Mouse (Mus musculus) C2C12 (cell line): ENCODE measurements around the gene Sst. TPM values are rescaled to one million over a fixed set of nuclear protein-coding genes. Genes with fewer than 3 reads are reported as not detected.

Experiments used
- H3K27me3 ChIP-seq: one replicate; pipeline ENCODE4 v1.6.1; 2011; ENCODE audit not compliant: control insufficient read depth, insufficient read depth, insufficient read length
- H3K36me3 ChIP-seq: one replicate; pipeline ENCODE4 v1.6.1; 2011; ENCODE audit not compliant: control insufficient read depth, insufficient read depth
- H3K4me3 ChIP-seq: one replicate; pipeline ENCODE4 v1.5.1; 2011; ENCODE audit warnings: mild to moderate bottlenecking, control low read depth; ENCODE audit not compliant: poor library complexity, insufficient read depth, severe bottlenecking
- H3K79me2 ChIP-seq: one replicate; pipeline ENCODE4 v1.6.1; 2011; ENCODE audit not compliant: control insufficient read depth, insufficient read depth
- H3K79me3 ChIP-seq: one replicate; pipeline ENCODE4 v1.6.1; 2011; ENCODE audit warnings: low read depth, control low read depth
- H3ac ChIP-seq: one replicate; pipeline ENCODE3; 2011; ENCODE audit warnings: low read depth; ENCODE audit not compliant: control insufficient read depth, insufficient read length
- CEBPB ChIP-seq: IDR thresholded peaks from one replicate; pipeline ENCODE4 v1.6.1; 2011; ENCODE audit warnings: low read depth, mild to moderate bottlenecking, control low read depth, moderate library complexity
- CTCF ChIP-seq: IDR thresholded peaks from one replicate; pipeline ENCODE4 v1.5.1; 2011; ENCODE audit not compliant: control insufficient read depth, insufficient read depth, insufficient read length
- FOSL1 ChIP-seq: IDR thresholded peaks from one replicate; pipeline ENCODE4 v1.8.0; 2011; ENCODE audit warnings: mild to moderate bottlenecking, low read length; ENCODE audit not compliant: poor library complexity, insufficient read depth, severe bottlenecking
- MAX ChIP-seq: IDR thresholded peaks from one replicate; pipeline ENCODE4 v1.6.1; 2011; ENCODE audit warnings: mild to moderate bottlenecking, control low read depth
- MYOD1 ChIP-seq: IDR thresholded peaks from one replicate; pipeline ENCODE4 v1.6.1; 2011; ENCODE audit warnings: low read depth; ENCODE audit not compliant: control insufficient read depth, insufficient read length
- MYOG ChIP-seq: IDR thresholded peaks from one replicate; pipeline ENCODE4 v1.6.1; 2011; ENCODE audit not compliant: control insufficient read depth, insufficient read length; ENCODE audit errors: extremely low read depth
- USF1 ChIP-seq: IDR thresholded peaks from one replicate; pipeline ENCODE4 v1.6.1; 2011; ENCODE audit warnings: low read depth, mild to moderate bottlenecking, control low read depth, moderate library complexity
- polyA plus RNA-seq: library from polyadenylated mRNA; unstranded; fragments of >200 nt; fragmentation: generic; extraction: Trizol; gene quantifications from one replicate; pipeline ENCODE4 v1.2.1, GENCODE M21; 2012; ENCODE audit warnings: missing spikeins

The Sst gene
- polyA plus RNA-seq, 1 experiment, result not detected

GRCm38 (mm10) chr16:23901411-23901810 lies 10.7 kb upstream of the Sst start:
- Histone ChIP-seq H3ac (no peak overlapping the region), H3K36me3 (no peaks in the 10 kb centered on the region), H3K27me3 (no peaks in the 10 kb centered on the region), H3K79me3 (no peaks in the 10 kb centered on the region), H3K4me3 (no peak overlapping the region), H3K79me2 (no peaks in the 10 kb centered on the region)
- no peak for TF ChIP-seq CEBPB
- no peak for TF ChIP-seq CTCF
- no peak for TF ChIP-seq MAX
- TF ChIP-seq FOSL1, result no peak
- TF ChIP-seq MYOG, result no peak
- TF ChIP-seq MYOD1, result no peak
- TF ChIP-seq USF1, result no peak

- Histone ChIP-seq H3K27me3 (no peaks in the 10 kb centered on the region), H3K4me3 (no peak overlapping the region), H3K79me2 (no peaks in the 10 kb centered on the region), H3K79me3 (no peaks in the 10 kb centered on the region), H3ac (no peak overlapping the region), H3K36me3 (no peaks in the 10 kb centered on the region)
- TF ChIP-seq MYOG (no peak), MYOD1 (no peak), MAX (no peak), FOSL1 (no peak), USF1 (no peak), CEBPB (no peak), CTCF (no peak)
Measured at GRCm38 (mm10) chr16:23900061-23900460, 9.3 kb upstream of the Sst start.

GRCm38 (mm10) chr16:23898840-23899239 lies 8.1 kb upstream of the Sst start:
- Histone ChIP-seq H3ac (no peak overlapping the region), H3K36me3 (no peaks in the 10 kb centered on the region)

GRCm38 (mm10) chr16:23897984-23898586 lies 7.3 kb upstream of the Sst start:
- no peaks in the 10 kb centered on the region for H3K36me3 ChIP-seq
- H3K27me3 ChIP-seq, result no peaks in the 10 kb centered on the region
- H3ac ChIP-seq, result no peak overlapping the region
- peak overlapping the region; percentile 14 for H3K4me3 ChIP-seq
- H3K79me3 ChIP-seq, result no peaks in the 10 kb centered on the region
- no peaks in the 10 kb centered on the region for H3K79me2 ChIP-seq
- TF ChIP-seq MYOG (no peak), MYOD1 (no peak), FOSL1 (no peak), CTCF (peak; percentile 29)

More at GRCm38 (mm10) chr16:23898840-23899239, 8.1 kb upstream of the Sst start:
- H3K79me3 ChIP-seq, result no peaks in the 10 kb centered on the region
- H3K27me3 ChIP-seq, result no peaks in the 10 kb centered on the region
- no peaks in the 10 kb centered on the region for H3K79me2 ChIP-seq
- no peak overlapping the region for H3K4me3 ChIP-seq
- TF ChIP-seq MYOD1 (no peak), CTCF (peak; percentile 69)

GRCm38 (mm10) chr16:23897486-23897885 lies 6.7 kb upstream of the Sst start:
- H3K79me3 ChIP-seq, result no peaks in the 10 kb centered on the region
- H3K36me3 ChIP-seq, result no peaks in the 10 kb centered on the region
- no peaks in the 10 kb centered on the region for H3K27me3 ChIP-seq
- no peak overlapping the region for H3K4me3 ChIP-seq
- H3K79me2 ChIP-seq, result no peaks in the 10 kb centered on the region
- peak overlapping the region; percentile 36 for H3ac ChIP-seq
- TF ChIP-seq USF1, result no peak
- no peak for TF ChIP-seq CTCF
- TF ChIP-seq CEBPB, result peak; percentile 19

GRCm38 (mm10) chr16:23895135-23895534 lies 4.4 kb upstream of the Sst start:
- Histone ChIP-seq H3K79me2 (no peaks in the 10 kb centered on the region), H3K27me3 (peaks cover 11% of the 10 kb centered on the region), H3K4me3 (no peak overlapping the region), H3K79me3 (no peaks in the 10 kb centered on the region), H3ac (no peak overlapping the region), H3K36me3 (no peaks in the 10 kb centered on the region)
- no peak for TF ChIP-seq CEBPB
- no peak for TF ChIP-seq FOSL1
- no peak for TF ChIP-seq MAX
